Mouse (Mus musculus): ENCODE measurements around the gene Stox2.

Gene Stox2

GRCm38 (mm10) chr8:47354523-47355168 lies 91.5 kb downstream of the Stox2 start:
- DNase-seq (ENCODE audit: low spot score) = no peak

GRCm38 (mm10) chr8:47351914-47352701 lies 94.1 kb downstream of the Stox2 start:
- peak; percentile 25 for DNase-seq (ENCODE audit: low spot score)

- no peak for DNase-seq (ENCODE audit: low spot score)
These were observed 97.1 kb downstream of the Stox2 start for GRCm38 (mm10) chr8:47349082-47349481.

GRCm38 (mm10) chr8:47347809-47348208 lies 98.4 kb downstream of the Stox2 start:
- DNase-seq (ENCODE audit: low spot score) = no peak

- DNase-seq (ENCODE audit: low spot score) = peak; percentile 25
These were observed 100.4 kb downstream of the Stox2 start for GRCm38 (mm10) chr8:47345772-47346103.

GRCm38 (mm10) chr8:47345085-47345771 lies 100.9 kb downstream of the Stox2 start:
- DNase-seq (ENCODE audit: low spot score) = no peak

- DNase-seq (ENCODE audit: low spot score) = no peak
These were observed 104.7 kb downstream of the Stox2 start for GRCm38 (mm10) chr8:47341474-47341873.

GRCm38 (mm10) chr8:47338691-47339323 lies 107.4 kb downstream of the Stox2 start:
- no peak for DNase-seq (ENCODE audit: low spot score)

- DNase-seq (ENCODE audit: low spot score) = no peak
These were observed 109.7 kb downstream of the Stox2 start for GRCm38 (mm10) chr8:47336433-47336832.

GRCm38 (mm10) chr8:47335940-47336339 lies 110.2 kb downstream of the Stox2 start:
- peak; percentile 27 for DNase-seq (ENCODE audit: low spot score)

- peak; percentile 51 for DNase-seq (ENCODE audit: low spot score)
These were observed 111.9 kb downstream of the Stox2 start for GRCm38 (mm10) chr8:47334223-47334757.

GRCm38 (mm10) chr8:47332941-47333340 lies 113.2 kb downstream of the Stox2 start:
- DNase-seq (ENCODE audit: low spot score) = no peak

- no peak for DNase-seq (ENCODE audit: low spot score)
These were observed 115.2 kb downstream of the Stox2 start for GRCm38 (mm10) chr8:47330982-47331381.

GRCm38 (mm10) chr8:47326348-47326747 lies 119.8 kb downstream of the Stox2 start:
- no peak for DNase-seq (ENCODE audit: low spot score)

- DNase-seq (ENCODE audit: low spot score) = peak; percentile 16
These were observed 121.9 kb downstream of the Stox2 start for GRCm38 (mm10) chr8:47324117-47324820.

- no peak for DNase-seq (ENCODE audit: low spot score)
These were observed 124.9 kb downstream of the Stox2 start for GRCm38 (mm10) chr8:47321282-47321681.

- no peak for DNase-seq (ENCODE audit: low spot score)
These were observed 125.5 kb downstream of the Stox2 start for GRCm38 (mm10) chr8:47320707-47321106.

GRCm38 (mm10) chr8:47318468-47318867 lies 127.7 kb downstream of the Stox2 start:
- no peak for DNase-seq (ENCODE audit: low spot score)

- DNase-seq (ENCODE audit: low spot score) = no peak
These were observed 138.0 kb downstream of the Stox2 start for GRCm38 (mm10) chr8:47308176-47308575.

GRCm38 (mm10) chr8:47306372-47306771 lies 139.8 kb downstream of the Stox2 start:
- DNase-seq (ENCODE audit: low spot score) = no peak

- no peak for DNase-seq (ENCODE audit: low spot score)
These were observed 140.3 kb downstream of the Stox2 start for GRCm38 (mm10) chr8:47305880-47306279.

- no peak for DNase-seq (ENCODE audit: low spot score)
These were observed 147.7 kb downstream of the Stox2 start for GRCm38 (mm10) chr8:47298460-47298859.

Measured in testis, postnatal 14 days (tissue).